Mouse (Mus musculus) thymus, adult 2 months (tissue): ENCODE data around the gene Cmah. TPM values are rescaled to one million over a fixed set of nuclear protein-coding genes. Genes with fewer than 3 reads are reported as not detected.
A peak's percentile ranks its signal among the peaks of the same experiment; 100 is the strongest.

Experiments used
- DNase-seq: peaks from one replicate; pipeline ENCODE4 v3.0.0; 2021
- H3K27ac ChIP-seq: fragments of 200-500 bp; 2 replicates; pipeline ENCODE4 v1.5.1; 2012; ENCODE audit warnings: low read length, control low read depth; ENCODE audit not compliant: control insufficient read depth, insufficient read depth
- H3K27me3 ChIP-seq: fragments of 200-500 bp; 2 replicates; pipeline ENCODE4 v1.6.1; 2012; ENCODE audit warnings: mild to moderate bottlenecking, low read length, moderate library complexity, mixed read lengths; ENCODE audit not compliant: control insufficient read depth, insufficient read depth
- H3K36me3 ChIP-seq: fragments of 200-500 bp; 2 replicates; pipeline ENCODE4 v1.6.1; 2012; ENCODE audit warnings: mild to moderate bottlenecking, low read length, moderate library complexity; ENCODE audit not compliant: control insufficient read depth, insufficient read depth
- H3K4me1 ChIP-seq: fragments of 200-500 bp; replicated peaks from 2 replicates; pipeline ENCODE4 v1.6.1; 2012; ENCODE audit warnings: low read length; ENCODE audit not compliant: control insufficient read depth, insufficient read depth
- H3K4me3 ChIP-seq: fragments of 200-500 bp; 2 replicates; pipeline ENCODE4 v1.5.1; 2012; ENCODE audit warnings: mild to moderate bottlenecking, low read length, control low read depth, moderate library complexity; ENCODE audit not compliant: control insufficient read depth, insufficient read depth
- CTCF ChIP-seq: fragments of 200-500 bp; IDR thresholded peaks from 2 replicates; pipeline ENCODE4 v1.5.1; 2012; ENCODE audit warnings: mild to moderate bottlenecking, control low read depth, low read length, moderate library complexity, borderline replicate concordance; ENCODE audit not compliant: control insufficient read depth, poor library complexity, insufficient read depth; ENCODE audit errors: extremely low read depth
- POLR2A ChIP-seq: fragments of 200-500 bp; IDR thresholded peaks from 2 replicates; pipeline ENCODE4 v1.6.1; 2012; ENCODE audit warnings: mild to moderate bottlenecking, low read length, control low read depth, moderate library complexity; ENCODE audit not compliant: control insufficient read depth, poor library complexity, insufficient read depth; ENCODE audit errors: extremely low read depth
- WGBS: fragments of 180-500 bp; shearing (Covaris S2); methylation state at CpG from one replicate; pipeline ENCODE4 v1.1.7; 2018; 5-methylcytosine and 5-hydroxymethylcytosine counted together
- polyA plus RNA-seq: library from polyadenylated mRNA; depleted of rRNA; stranded (reverse); fragments of >200 nt; gene quantifications from 2 replicates; pipeline ENCODE4 v1.2.3, GENCODE M21; 2012

Cmah gene
- polyA plus RNA-seq, 1 experiment: 14.7 TPM

DNA sequence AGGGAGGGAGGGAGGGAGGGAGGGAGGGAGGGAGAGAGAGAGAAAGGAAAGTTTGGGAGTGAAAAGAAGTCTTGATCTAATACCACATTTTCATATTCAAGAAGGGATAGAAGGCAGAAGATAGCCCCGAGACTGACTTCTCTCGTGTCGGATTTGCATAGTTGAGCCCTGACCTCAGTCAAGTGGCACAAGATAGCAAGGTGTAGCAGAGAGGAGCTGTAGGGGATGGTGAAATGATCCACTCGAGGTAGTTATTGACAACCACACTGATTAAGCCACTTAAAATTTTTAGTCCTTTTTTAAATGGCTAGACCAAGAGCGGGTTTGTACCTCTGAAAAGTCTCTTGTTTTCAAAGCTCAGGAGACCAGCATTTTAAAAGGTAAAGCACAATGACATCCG is 171.1 kb downstream of the Cmah start:
- H3K4me1 ChIP-seq: peaks cover 15% of the 10 kb centered on the region
- TF ChIP-seq POLR2A (no peak), CTCF (no peak)
- H3K36me3 ChIP-seq: no peaks in the 10 kb centered on the region
- no peak overlapping the region for H3K4me3 ChIP-seq
- no peak overlapping the region for H3K27ac ChIP-seq
- 94% methylated on average over 6 of the region's 6 CpGs for WGBS
- H3K27me3 ChIP-seq: no peaks in the 10 kb centered on the region
- no peak for DNase-seq

DNA sequence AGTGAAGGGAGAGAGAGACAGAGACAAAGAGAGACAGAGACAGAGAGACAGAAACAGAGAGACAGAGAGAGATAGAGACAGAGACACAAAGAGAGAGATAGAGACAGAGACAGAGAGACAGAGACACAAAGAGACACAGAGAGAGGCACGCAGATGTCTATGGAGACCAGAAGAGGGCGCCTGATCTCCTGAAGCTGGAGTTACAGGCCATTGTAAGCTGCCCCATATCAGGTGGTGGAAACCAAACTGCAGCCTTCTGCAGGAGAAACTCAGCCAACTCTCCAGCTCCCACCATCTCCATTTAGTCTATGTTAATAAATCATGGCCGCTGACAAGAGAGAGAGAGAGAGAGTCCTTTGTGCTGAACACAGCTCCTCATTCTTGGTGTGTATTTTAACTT is 172.3 kb downstream of the Cmah start:
- WGBS: 35% methylated on average over 3 of the region's 3 CpGs
- no peaks in the 10 kb centered on the region for H3K27me3 ChIP-seq
- DNase-seq: peak; percentile 39

DNA sequence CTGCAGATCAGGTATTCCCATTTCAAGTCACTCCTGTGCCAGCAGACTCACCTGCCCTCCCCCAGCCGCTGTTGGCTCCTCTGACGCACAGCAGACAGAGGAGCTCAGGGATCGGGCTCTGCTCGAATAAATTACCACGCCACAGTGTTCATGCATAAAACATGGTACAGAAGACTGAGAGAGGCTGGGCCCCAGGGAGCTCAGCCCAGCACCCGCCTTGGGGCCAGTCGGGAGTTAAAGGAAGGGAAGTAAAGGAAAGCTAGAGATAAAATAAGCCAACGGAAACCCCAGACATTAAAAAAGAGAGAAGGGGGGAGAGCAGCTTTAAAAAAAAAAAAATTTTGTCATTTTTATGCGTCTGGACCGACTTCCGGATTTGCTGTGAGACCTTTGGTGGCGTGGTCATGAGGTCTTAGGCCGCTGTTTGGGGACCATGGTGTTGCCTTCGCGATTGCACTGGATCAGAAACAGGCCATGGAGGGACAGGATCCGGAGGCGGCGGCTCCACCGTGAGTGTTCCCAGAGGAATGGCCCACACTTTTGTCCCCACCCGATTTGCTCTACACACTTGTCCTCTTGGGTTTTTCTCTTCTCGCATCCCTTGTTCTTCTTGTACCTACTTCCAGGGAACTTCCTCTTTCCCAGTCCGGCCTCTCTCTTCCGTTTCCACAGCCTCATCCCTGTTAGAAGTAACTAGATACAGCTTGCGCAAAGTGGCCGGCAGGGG is 174.1 kb downstream of the Cmah start:
- Histone ChIP-seq H3K4me1 (peaks cover 15% of the 10 kb centered on the region), H3K36me3 (no peaks in the 10 kb centered on the region), H3K27ac (no peak overlapping the region), H3K4me3 (peak overlapping the region; percentile 40), H3K27me3 (no peaks in the 10 kb centered on the region)
- 6% methylated on average over 25 of the region's 25 CpGs for whole genome bisulfite sequencing
- TF ChIP-seq CTCF: no peak
- no peak for TF ChIP-seq POLR2A
- DNase-seq: peak; percentile 22

More for the DNA sequence above, 172.3 kb downstream of the Cmah start:
- Histone ChIP-seq H3K27ac (no peak overlapping the region), H3K4me1 (peaks cover 15% of the 10 kb centered on the region), H3K4me3 (no peak overlapping the region), H3K36me3 (no peaks in the 10 kb centered on the region)
- no peak for TF ChIP-seq CTCF
- TF ChIP-seq POLR2A: no peak

DNA sequence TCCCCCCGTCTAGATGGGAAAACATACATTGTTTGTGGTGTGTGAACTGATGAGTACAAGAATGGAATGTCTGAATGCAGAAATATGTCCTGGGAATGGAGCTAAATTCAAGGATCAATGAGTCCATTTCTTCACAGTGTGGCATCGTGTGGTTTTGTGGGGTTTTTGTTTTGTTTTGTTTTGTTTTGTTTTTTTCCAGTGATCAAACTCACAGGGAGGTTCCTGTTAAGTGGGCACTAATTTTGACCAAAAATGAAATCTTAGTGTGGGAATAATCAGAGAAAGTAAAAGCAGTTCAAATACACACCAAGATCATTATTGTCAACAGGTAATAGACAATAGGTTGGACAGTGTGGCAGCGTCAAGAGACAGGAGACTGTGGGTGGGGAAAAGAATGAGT is 174.7 kb downstream of the Cmah start:
- Histone ChIP-seq H3K27me3 (no peaks in the 10 kb centered on the region), H3K36me3 (no peaks in the 10 kb centered on the region), H3K4me3 (peak overlapping the region; percentile 40), H3K4me1 (peaks cover 18% of the 10 kb centered on the region), H3K27ac (no peak overlapping the region)
- DNase-seq: no peak
- TF ChIP-seq POLR2A (no peak), CTCF (no peak)
- WGBS: 14% methylated on average over 3 of the region's 3 CpGs

DNA sequence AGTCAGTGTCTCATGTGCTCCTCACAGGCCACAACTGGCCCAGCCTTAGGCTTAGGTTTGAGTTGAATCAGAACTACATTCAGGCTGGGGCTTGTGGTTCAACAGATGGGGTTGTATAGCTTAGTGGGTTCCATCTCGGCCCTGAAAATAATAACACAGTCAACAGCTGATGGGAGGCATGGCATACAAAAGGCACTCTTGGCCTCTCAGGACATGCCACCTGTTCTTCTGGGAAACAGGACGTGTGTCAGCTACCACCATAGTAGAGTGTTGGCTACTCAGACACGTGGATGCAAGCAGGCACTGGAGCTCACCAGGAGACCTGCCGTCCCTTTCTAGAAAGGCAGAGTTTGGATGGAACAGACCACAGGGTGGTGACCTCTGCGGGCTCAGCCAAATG is 178.6 kb downstream of the Cmah start:
- no peak overlapping the region for H3K27ac ChIP-seq
- peaks cover 20% of the 10 kb centered on the region for H3K4me1 ChIP-seq
- no peak overlapping the region for H3K4me3 ChIP-seq
- WGBS: 73% methylated on average over 5 of the region's 5 CpGs
- TF ChIP-seq CTCF: no peak
- TF ChIP-seq POLR2A: no peak
- no peaks in the 10 kb centered on the region for H3K27me3 ChIP-seq
- DNase-seq: no peak
- no peaks in the 10 kb centered on the region for H3K36me3 ChIP-seq

DNA sequence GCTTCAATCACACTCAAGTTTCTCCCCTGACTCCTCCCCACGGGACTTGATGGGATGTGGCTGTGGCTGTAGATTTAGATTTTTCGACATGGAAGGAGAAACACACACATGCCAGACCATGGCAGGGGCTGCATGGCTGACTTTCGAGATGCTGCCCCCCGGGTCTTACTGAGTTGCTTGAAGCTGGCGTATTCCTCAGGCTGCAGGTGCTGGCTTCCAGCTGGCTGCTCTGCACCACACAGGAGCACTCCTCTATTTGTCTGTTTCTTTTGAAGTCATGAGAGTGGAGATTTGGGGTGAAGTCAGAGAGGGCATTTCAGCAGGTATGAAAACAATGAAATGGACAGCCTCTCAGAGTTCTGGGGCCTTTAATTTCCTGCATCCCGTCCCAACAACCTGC is 180.0 kb downstream of the Cmah start:
- Histone ChIP-seq H3K4me1 (peaks cover 11% of the 10 kb centered on the region), H3K4me3 (no peak overlapping the region), H3K27ac (no peak overlapping the region), H3K27me3 (no peaks in the 10 kb centered on the region), H3K36me3 (no peaks in the 10 kb centered on the region)
- peak; percentile 28 for DNase-seq
- TF ChIP-seq POLR2A (no peak), CTCF (no peak)
- 54% methylated on average over 6 of the region's 6 CpGs for WGBS
